Mouse (Mus musculus) midbrain, embryonic 14.5 days (tissue): ENCODE data around the gene Adm2. TPM values are rescaled to one million over a fixed set of nuclear protein-coding genes. Genes with fewer than 3 reads are reported as not detected.

ENCODE experiments used
- ATAC-seq: fragments of 200-750 bp; cut with Nextera tagmentation; 2 replicates; pipeline ENCODE4 v1.8.0; 2017; ENCODE audit warnings: moderate number of reproducible peaks, moderate library complexity; ENCODE audit not compliant: low FRiP score, low TSS enrichment
- DNase-seq: peaks from one replicate; pipeline ENCODE4 v3.0.0-alpha.2; 2015
- H3K27ac ChIP-seq: fragments of 300-500 bp; sonication (generic); replicated peaks from 2 replicates; pipeline ENCODE4 v1.5.1; 2014; ENCODE audit warnings: mild to moderate bottlenecking, low read depth, low read length, moderate library complexity
- H3K27me3 ChIP-seq: fragments of 300-500 bp; sonication (generic); 2 replicates; pipeline ENCODE4 v1.6.1; 2014; ENCODE audit warnings: low read length, control low read depth, mixed read lengths; ENCODE audit not compliant: control insufficient read depth, insufficient read depth
- H3K36me3 ChIP-seq: fragments of 300-500 bp; sonication (generic); 2 replicates; pipeline ENCODE4 v1.6.1; 2014; ENCODE audit warnings: low read length, control low read depth; ENCODE audit not compliant: control insufficient read depth, insufficient read depth
- H3K4me1 ChIP-seq: fragments of 300-500 bp; sonication (generic); 2 replicates; pipeline ENCODE4 v1.6.1; 2014; ENCODE audit warnings: mild to moderate bottlenecking, antibody characterized with exemption, low read length, control low read depth; ENCODE audit not compliant: control insufficient read depth, insufficient read depth
- H3K4me2 ChIP-seq: fragments of 300-500 bp; sonication (generic); 2 replicates; pipeline ENCODE4 v1.6.1; 2014; ENCODE audit warnings: mild to moderate bottlenecking, low read length, moderate library complexity
- H3K4me3 ChIP-seq: fragments of 300-500 bp; sonication (generic); replicated peaks from 2 replicates; pipeline ENCODE4 v1.5.1; 2014; ENCODE audit warnings: low read depth, low read length
- H3K9ac ChIP-seq: fragments of 300-500 bp; sonication (generic); replicated peaks from 2 replicates; pipeline ENCODE4 v1.6.1; 2014; ENCODE audit warnings: mild to moderate bottlenecking, low read length, moderate library complexity
- H3K9me3 ChIP-seq: fragments of 300-500 bp; sonication (generic); 2 replicates; pipeline ENCODE4 v1.6.1; 2016; ENCODE audit warnings: low read length, control low read depth, mixed read lengths; ENCODE audit not compliant: control insufficient read depth
- WGBS: fragments of 180-500 bp; shearing (Covaris S2); extraction: QIAGEN DNeasy Blood & Tissue Kit; methylation state at CpG from one replicate; pipeline ENCODE4 v1.1.7; 2014; 5-methylcytosine and 5-hydroxymethylcytosine counted together
- polyA plus RNA-seq: library from polyadenylated mRNA; unstranded; fragments of >200 nt; fragmentation: Nextera tagmentation; extraction: Ambion mirVana; gene quantifications from 2 replicates; pipeline ENCODE4 v1.2.1, GENCODE M21; 2014

Gene Adm2
- polyA plus RNA-seq, 1 experiment from 2014 or later = not detected

DNA sequence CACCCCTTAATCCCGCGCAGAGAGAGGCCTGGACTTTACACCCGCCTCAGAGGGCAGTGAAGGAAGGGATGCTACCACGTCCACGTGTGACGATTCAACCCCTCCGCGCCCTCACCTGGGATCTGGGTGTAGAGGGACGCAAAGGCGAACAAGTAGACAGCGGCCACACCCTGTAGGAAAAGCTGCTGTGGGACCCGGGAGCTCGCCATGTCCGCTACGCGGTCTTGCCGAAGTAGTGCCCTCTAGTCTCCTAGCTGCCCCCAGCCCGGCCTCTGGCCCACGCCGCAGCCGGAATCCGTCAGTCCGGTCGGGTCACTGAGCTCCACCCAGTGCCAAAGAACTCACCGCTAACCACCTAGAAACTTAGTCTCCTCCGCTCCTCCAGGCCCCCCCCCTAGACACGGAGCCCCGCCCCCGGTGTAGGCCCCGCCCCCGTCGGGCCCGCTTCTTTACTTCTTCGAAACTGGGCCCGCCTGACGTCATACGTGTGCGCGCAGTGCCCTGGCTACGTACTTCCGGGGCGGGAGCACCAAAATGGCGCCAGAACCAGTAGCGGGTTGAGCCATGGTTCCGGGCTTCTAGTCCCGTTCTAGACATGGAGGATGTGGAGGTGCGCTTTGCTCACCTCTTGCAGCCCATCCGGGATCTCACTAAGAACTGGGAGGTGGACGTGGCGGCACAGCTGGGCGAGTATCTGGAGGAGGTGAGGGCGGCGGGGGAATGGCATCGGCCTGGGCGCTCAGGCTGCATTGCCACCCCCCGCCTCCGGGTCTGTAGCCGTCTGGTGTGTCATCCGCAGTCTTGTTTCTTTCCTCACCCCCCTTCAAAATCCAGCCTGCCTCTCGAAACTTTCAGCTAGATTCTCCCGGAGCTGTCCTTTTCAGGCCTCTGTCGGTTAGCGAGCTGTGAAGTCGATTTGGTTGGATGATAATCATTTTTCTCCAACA lies 33.0 kb downstream of the Adm2 start, which contains the start of the genes Lmf2 and Ncaph2:
Gene Lmf2 (minus strand): TSS at position 419 of the 947 bp plus-strand sequence.
Gene Ncaph2 (plus strand): TSS at position 479 of the 947 bp plus-strand sequence.
- peak within 1 kb of the TSS; percentile 84 for H3K4me2 ChIP-seq
- DNase-seq (peak; percentile 99), ATAC-seq (peak; percentile 94)
- H3K4me3 ChIP-seq = peak within 1 kb of the TSS; percentile 78
- H3K9ac ChIP-seq = peak within 1 kb of the TSS; percentile 71
- under 1% methylated on average over 64 of the region's 64 CpGs for WGBS
- H3K4me1 ChIP-seq = peaks cover 18% of the 10 kb centered on the region
- no peaks in the 10 kb centered on the region for H3K27me3 ChIP-seq
- peak within 1 kb of the TSS; percentile 80 for H3K27ac ChIP-seq
- peaks cover 37% of the 10 kb centered on the region for H3K36me3 ChIP-seq
- no peaks in the 10 kb centered on the region for H3K9me3 ChIP-seq

DNA sequence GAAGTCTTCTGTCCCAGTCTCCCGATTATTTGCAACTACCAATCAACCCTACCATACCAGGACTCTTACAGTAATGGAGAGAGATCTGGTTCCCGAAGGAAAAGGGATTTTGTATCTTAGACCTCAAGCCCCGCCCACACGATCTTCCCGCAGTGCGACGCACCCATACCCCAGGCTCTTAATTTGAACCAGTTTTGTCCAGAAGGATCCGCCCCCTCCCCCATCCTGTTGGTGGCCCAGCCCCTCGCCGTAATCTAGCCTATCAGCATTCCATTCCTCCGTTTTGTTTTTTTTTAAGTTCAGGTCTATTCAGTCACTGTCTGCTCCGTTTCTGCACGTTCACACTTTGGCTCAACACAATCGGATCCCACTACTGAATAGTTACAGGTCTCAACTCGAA lies 33.9 kb downstream of the Adm2 start:
- peak; percentile 31; the same call in 1 of the 2 replicates for ATAC-seq
- H3K9me3 ChIP-seq = no peaks in the 10 kb centered on the region
- peak overlapping the region; percentile 71; the same call in 1 of the 2 replicates for H3K9ac ChIP-seq
- H3K4me3 ChIP-seq = peak overlapping the region; percentile 78
- H3K4me2 ChIP-seq = peak overlapping the region; percentile 84
- peaks cover 37% of the 10 kb centered on the region for H3K36me3 ChIP-seq
- DNase-seq = peak; percentile 81
- no peaks in the 10 kb centered on the region for H3K27me3 ChIP-seq
- 1% methylated on average over 15 of the region's 15 CpGs for WGBS
- peak overlapping the region; percentile 80; the same call in 1 of the 2 replicates for H3K27ac ChIP-seq
- peaks cover 18% of the 10 kb centered on the region for H3K4me1 ChIP-seq

GRCm38 (mm10) chr15:89358784-89359183 lies 36.3 kb downstream of the Adm2 start:
- ATAC-seq (no peak), DNase-seq (no peak)
- no peaks in the 10 kb centered on the region for H3K9me3 ChIP-seq
- no peak overlapping the region for H3K9ac ChIP-seq
- H3K27me3 ChIP-seq = no peaks in the 10 kb centered on the region
- H3K27ac ChIP-seq = no peak overlapping the region
- no peak overlapping the region for H3K4me2 ChIP-seq
- H3K4me1 ChIP-seq = peaks cover 18% of the 10 kb centered on the region
- WGBS = 92% methylated on average over 3 of the region's 3 CpGs
- H3K36me3 ChIP-seq = peaks cover 38% of the 10 kb centered on the region
- no peak overlapping the region for H3K4me3 ChIP-seq

DNA sequence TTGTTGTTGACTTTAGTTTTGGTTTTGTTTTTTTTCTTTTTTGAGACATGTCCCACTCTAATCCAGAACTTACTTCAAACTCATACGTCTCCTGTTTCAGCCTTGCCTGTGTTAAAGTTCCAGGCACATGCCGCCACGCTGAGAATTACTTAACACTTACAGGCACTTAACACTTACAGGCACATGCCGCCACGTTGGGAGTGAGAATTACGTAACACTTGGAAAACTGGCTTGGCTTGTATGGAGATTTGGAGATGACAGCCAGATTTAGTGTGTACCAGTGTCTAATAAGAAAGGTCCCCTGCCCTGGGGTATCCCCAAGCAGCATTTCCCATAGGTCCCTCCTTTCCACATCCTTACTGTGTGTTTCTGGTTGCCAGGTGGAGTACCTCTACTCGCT lies 40.5 kb downstream of the Adm2 start:
- Histone ChIP-seq H3K9ac (no peak overlapping the region), H3K36me3 (peaks cover 81% of the 10 kb centered on the region), H3K4me2 (no peak overlapping the region), H3K27me3 (no peaks in the 10 kb centered on the region), H3K9me3 (no peaks in the 10 kb centered on the region), H3K4me3 (no peak overlapping the region), H3K4me1 (no peaks in the 10 kb centered on the region), H3K27ac (no peak overlapping the region)
- no peak for DNase-seq
- ATAC-seq = no peak
- WGBS = 95% methylated on average over 7 of the region's 7 CpGs

- ATAC-seq = no peak
- Histone ChIP-seq H3K36me3 (peaks cover 98% of the 10 kb centered on the region), H3K4me3 (no peak overlapping the region), H3K9ac (no peak overlapping the region), H3K27ac (no peak overlapping the region), H3K4me1 (no peaks in the 10 kb centered on the region), H3K4me2 (no peak overlapping the region), H3K9me3 (no peaks in the 10 kb centered on the region), H3K27me3 (no peaks in the 10 kb centered on the region)
- DNase-seq = no peak
- 95% methylated on average over 4 of the region's 4 CpGs for WGBS
Measured at GRCm38 (mm10) chr15:89365141-89365551, 42.6 kb downstream of the Adm2 start.

GRCm38 (mm10) chr15:89372068-89372467 lies 49.5 kb downstream of the Adm2 start:
- Histone ChIP-seq H3K36me3 (peaks cover 57% of the 10 kb centered on the region), H3K4me1 (peaks cover 11% of the 10 kb centered on the region), H3K4me3 (no peak overlapping the region), H3K9ac (no peak overlapping the region), H3K27me3 (peaks cover 12% of the 10 kb centered on the region), H3K27ac (no peak overlapping the region), H3K9me3 (no peaks in the 10 kb centered on the region), H3K4me2 (no peak overlapping the region)
- ATAC-seq (no peak), DNase-seq (no peak)
- WGBS = 93% methylated on average over 13 of the region's 13 CpGs

- ATAC-seq = no peak
- DNase-seq = no peak
- H3K9ac ChIP-seq = no peak overlapping the region
- peak overlapping the region; percentile 87 for H3K4me2 ChIP-seq
- 86% methylated on average over 7 of the region's 7 CpGs for WGBS
- H3K9me3 ChIP-seq = no peaks in the 10 kb centered on the region
- peak overlapping the region; percentile 70; the same call in 1 of the 2 replicates for H3K4me3 ChIP-seq
- H3K27ac ChIP-seq = peak overlapping the region; percentile 93; the same call in 1 of the 2 replicates
- peaks cover 11% of the 10 kb centered on the region for H3K4me1 ChIP-seq
- peaks cover 17% of the 10 kb centered on the region for H3K27me3 ChIP-seq
- H3K36me3 ChIP-seq = peaks cover 52% of the 10 kb centered on the region
Measured at GRCm38 (mm10) chr15:89372536-89372935, 50.0 kb downstream of the Adm2 start.

DNA sequence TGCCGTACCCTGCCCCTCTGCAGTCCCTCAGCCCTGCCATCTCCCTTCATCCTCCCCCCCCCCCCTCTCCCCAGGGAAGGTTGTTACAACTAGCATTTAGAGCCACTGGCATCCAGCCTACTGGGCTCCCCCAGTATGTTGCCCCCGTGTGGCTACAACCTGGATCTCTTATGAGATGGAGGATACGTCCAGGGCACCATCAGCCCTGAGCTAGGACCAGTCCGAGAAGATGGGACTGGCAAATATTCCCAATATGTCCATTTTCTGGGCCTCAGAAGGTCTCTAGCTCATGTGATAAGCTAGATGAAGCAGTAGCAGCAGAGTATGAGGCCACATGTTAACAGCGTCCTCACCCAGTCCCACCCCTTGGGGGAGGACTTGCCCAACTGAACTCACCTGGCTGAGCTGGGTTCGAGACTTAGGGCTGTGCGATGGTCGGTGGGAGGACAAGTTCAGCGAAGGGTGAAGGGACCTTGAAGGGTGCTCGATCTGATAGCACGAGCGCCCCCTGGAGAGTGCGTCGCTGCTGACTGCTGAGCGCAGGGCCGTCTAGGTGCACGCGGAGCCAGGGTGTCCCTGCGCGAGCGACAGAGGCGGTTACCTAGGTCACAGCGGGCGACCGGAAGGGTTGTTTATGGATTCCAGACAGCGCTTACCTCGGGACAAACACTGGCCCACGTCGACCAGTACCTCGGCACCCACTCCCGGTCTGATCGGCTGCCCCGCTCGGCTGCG lies 50.7 kb downstream of the Adm2 start:
- 2% methylated on average over 35 of the region's 35 CpGs for WGBS
- DNase-seq = peak; percentile 85

More for the DNA sequence above, 50.7 kb downstream of the Adm2 start:
- Histone ChIP-seq H3K9me3 (no peaks in the 10 kb centered on the region), H3K27ac (peak overlapping the region; percentile 93), H3K27me3 (peaks cover 23% of the 10 kb centered on the region), H3K4me3 (peak overlapping the region; percentile 70), H3K4me1 (peaks cover 11% of the 10 kb centered on the region), H3K36me3 (peaks cover 46% of the 10 kb centered on the region), H3K4me2 (peak overlapping the region; percentile 87), H3K9ac (peak overlapping the region; percentile 81)
- ATAC-seq = peak; percentile 75
